Mouse (Mus musculus): ENCODE data around the gene Kdm1b.

DNA sequence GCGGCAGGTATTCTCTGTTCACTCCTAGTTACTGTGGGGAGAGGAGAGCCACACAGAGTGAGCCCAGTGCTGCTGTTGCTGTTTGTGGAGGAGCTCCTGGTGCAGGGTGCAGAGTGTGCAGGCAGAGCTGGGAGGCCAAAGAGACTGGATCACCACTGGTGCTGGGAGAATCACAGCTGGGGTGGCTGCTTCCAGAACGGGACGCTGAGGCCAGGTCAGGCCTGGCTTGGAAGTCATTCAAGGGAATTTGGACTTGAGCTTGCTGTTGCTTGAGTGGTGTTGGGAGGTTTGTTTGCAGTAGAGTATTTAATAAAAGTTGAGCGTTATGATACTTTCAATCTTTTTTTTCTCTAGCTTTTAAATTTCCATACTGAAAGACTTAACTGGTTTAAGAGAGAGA lies 4.7 kb downstream of the Kdm1b start:
- TF ChIP-seq CTCF (conservative IDR thresholded peaks at IDR 0.05; ENCODE audit: insufficient read depth, insufficient read length, low read depth, low read length) (no peak), POLR2A (IDR thresholded peaks at IDR 0.05; ENCODE audit: low read depth, low read length) (no peak)
